Mouse (Mus musculus): ENCODE data around the gene Icosl.

- TF ChIP-seq POLR2A (IDR thresholded peaks at IDR 0.05; ENCODE audit: borderline replicate concordance, control insufficient read depth, low read depth, low read length) (no peak), CTCF (IDR thresholded peaks at IDR 0.05; ENCODE audit: control insufficient read depth, insufficient read depth, low read length) (no peak)
Measured at GRCm38 (mm10) chr10:78090706-78091491, 21.8 kb downstream of the Icosl start.

Measured in bone marrow, adult 2 months (tissue).